Mouse (Mus musculus) ovary, adult 10 weeks (tissue): ENCODE results near the gene Ccdc124. TPM values are rescaled to one million over a fixed set of nuclear protein-coding genes. Genes with fewer than 3 reads are reported as not detected.

Source experiments
- polyA plus RNA-seq: library from polyadenylated mRNA; stranded (reverse); fragments of 350-450 nt; fragmentation: Illumina TruSeq; extraction: RNeasy Lipid Tissue Mini Kit (QIAGEN cat#74804); gene quantifications from one replicate; pipeline ENCODE4 v1.2.3, GENCODE M21; 2014

The Ccdc124 gene
- not detected for polyA plus RNA-seq

GRCm38 (mm10) chr8:70873364-70873985 lies at the start of gene Ccdc124:
Ccdc124 (minus strand) TSS chr8:70873935.

GRCm38 (mm10) chr8:70905831-70906736 lies 32.3 kb upstream of the Ccdc124 start, which contains the start of gene Map1s:
Map1s (plus strand) TSS chr8:70905932.

DNA sequence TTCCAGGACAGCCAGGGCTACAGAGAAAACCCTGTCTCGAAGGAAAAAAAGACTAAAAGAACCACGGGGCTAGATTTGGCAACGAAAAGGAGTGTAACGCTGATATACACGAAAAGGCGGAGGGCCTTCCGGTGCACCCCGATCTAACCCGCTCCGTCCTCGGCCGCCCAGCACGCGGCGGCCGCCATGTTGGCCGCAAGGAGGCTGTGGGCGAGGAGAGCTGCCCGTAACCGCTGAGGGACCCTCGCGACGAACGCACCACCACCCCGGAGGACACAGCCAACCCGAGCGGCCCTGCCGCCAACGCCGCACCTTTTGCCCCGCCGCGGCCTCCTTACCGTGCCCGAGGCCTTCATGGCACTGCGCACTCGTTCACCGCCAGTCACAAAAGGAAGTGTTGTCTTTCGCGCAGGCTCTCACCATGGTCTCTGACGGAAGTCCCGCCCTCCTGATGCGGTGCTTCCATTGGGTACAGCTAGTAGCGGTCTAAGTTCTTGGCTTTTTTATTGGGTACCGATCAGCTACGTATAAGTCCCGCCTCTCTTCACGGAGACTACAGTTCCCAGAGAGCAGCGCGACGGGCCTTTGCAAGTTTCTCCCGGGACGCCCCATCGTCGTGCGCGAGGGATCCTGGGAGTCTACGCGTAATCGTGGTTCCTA lies 23.4 kb upstream of the Ccdc124 start, which contains the start of gene Rpl18a:
Rpl18a (minus strand) TSS at position 392 of the 660 bp plus-strand sequence.

GRCm38 (mm10) chr8:70892022-70892895 lies 18.5 kb upstream of the Ccdc124 start, which contains the start of gene Slc5a5:
Slc5a5 (minus strand) TSS chr8:70892757.

GRCm38 (mm10) chr8:70862824-70863641 lies 10.7 kb downstream of the Ccdc124 start, which contains the start of gene Kcnn1:
Kcnn1 (minus strand) TSS chr8:70863258.

GRCm38 (mm10) chr8:70839408-70840351 lies 34.1 kb downstream of the Ccdc124 start, which contains the start of gene Arrdc2:
Arrdc2 (minus strand) TSS chr8:70839720.

Other genes starting within 250 kb of the Ccdc124 start
- gene Gdf15, start 241.5 kb downstream of the Ccdc124 start, polyA plus RNA-seq = not detected
- gene Pgpep1, start 213.5 kb downstream of the Ccdc124 start, polyA plus RNA-seq = 17.5 TPM
- gene Lsm4, start 200.7 kb downstream of the Ccdc124 start, polyA plus RNA-seq = not detected
- gene Jund, start 175.0 kb downstream of the Ccdc124 start, polyA plus RNA-seq = 20.4 TPM
- not detected for gene Iqcn, start 170.5 kb downstream of the Ccdc124 start, polyA plus RNA-seq
- not detected for gene Gm3336, start 155.4 kb downstream of the Ccdc124 start, polyA plus RNA-seq
- not detected for gene Pde4c, start 150.2 kb downstream of the Ccdc124 start, polyA plus RNA-seq
- gene Rab3a, start 119.3 kb downstream of the Ccdc124 start, polyA plus RNA-seq = 2.5 TPM
- gene Mpv17l2, start 113.0 kb downstream of the Ccdc124 start, polyA plus RNA-seq = not detected
- 1.7 TPM for gene Pik3r2, start 97.2 kb downstream of the Ccdc124 start, polyA plus RNA-seq
- gene Mast3, start 68.9 kb downstream of the Ccdc124 start, polyA plus RNA-seq = 2.1 TPM
- not detected for gene Il12rb1, start 65.5 kb downstream of the Ccdc124 start, polyA plus RNA-seq
- 1.1 TPM for gene Arrdc2, start 34.2 kb downstream of the Ccdc124 start, polyA plus RNA-seq
- gene Kcnn1, start 10.7 kb downstream of the Ccdc124 start, polyA plus RNA-seq = 0.26 TPM
- gene Slc5a5, start 18.8 kb upstream of the Ccdc124 start, polyA plus RNA-seq = not detected
- gene Rpl18a, start 23.5 kb upstream of the Ccdc124 start, polyA plus RNA-seq = 39.0 TPM
- 2.4 TPM for gene Map1s, start 32.0 kb upstream of the Ccdc124 start, polyA plus RNA-seq